Mouse (Mus musculus): ENCODE measurements around the gene Loxl1. TPM values are rescaled to one million over a fixed set of nuclear protein-coding genes. Genes with fewer than 3 reads are reported as not detected.

Loxl1 gene
- total and polyA plus RNA-seq, 3 experiments, result 22.1 to 59.7 (median 28.4) TPM

DNA sequence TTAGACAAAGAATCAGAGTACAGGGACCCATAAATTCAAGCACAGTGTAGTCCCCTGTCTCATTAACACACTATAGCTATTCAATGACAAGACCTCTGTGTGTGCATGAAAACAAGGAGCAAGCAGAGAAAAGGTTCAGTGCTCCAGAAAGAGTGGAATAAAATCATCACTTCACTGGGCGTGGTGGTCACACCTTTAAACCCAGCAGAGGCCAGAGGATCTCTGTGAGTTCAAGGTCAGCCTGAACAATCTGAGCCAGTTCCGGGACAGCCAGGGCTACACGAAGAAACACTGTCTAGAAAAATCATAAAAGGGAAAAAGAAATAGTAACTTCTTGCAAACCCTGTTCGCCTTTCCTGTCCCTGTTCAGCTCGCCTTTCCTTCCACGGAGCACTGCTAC is 69.3 kb downstream of the Loxl1 start:
- intact Hi-C loops (cut with DNase I), result no loop called here
- Histone ChIP-seq H3K27ac (no peak overlapping the region), H3K4me3 (no peak overlapping the region), H3K27me3 (ENCODE audit: control insufficient read depth, insufficient read depth, low read length) (no peaks in the 10 kb centered on the region), H3K79me2 (replicated peaks; ENCODE audit: control insufficient read depth, insufficient read depth, low read length) (peaks cover 1% of the 10 kb centered on the region), H3K9ac (ENCODE audit: low read depth, low read length) (no peak overlapping the region), H3K36me3 (ENCODE audit: control insufficient read depth, insufficient read depth, low read length) (peaks cover 17% of the 10 kb centered on the region), H3K4me1 (ENCODE audit: control insufficient read depth, insufficient read depth, low read length) (peaks cover 14% of the 10 kb centered on the region)
- no peak for TF ChIP-seq POLR2A (IDR thresholded peaks at IDR 0.05; ENCODE audit: insufficient read depth, low read depth, low read length)
- TF ChIP-seq CTCF (IDR thresholded peaks at IDR 0.05), result no peak
- TF ChIP-seq EP300 (IDR thresholded peaks at IDR 0.05; ENCODE audit: insufficient read depth, low read depth, low read length), result no peak
- no peak for DNase-seq
- 74% methylated on average over 6 of the region's 6 CpGs for WGBS

- H3K4me1 ChIP-seq (ENCODE audit: control insufficient read depth, insufficient read depth, low read length), result peaks cover 14% of the 10 kb centered on the region
- intact Hi-C loops (cut with DNase I), result no loop called here
- no peak overlapping the region for H3K27ac ChIP-seq
- no peak overlapping the region for H3K4me3 ChIP-seq
- H3K9ac ChIP-seq (ENCODE audit: low read depth, low read length), result no peak overlapping the region
- H3K79me2 ChIP-seq (replicated peaks; ENCODE audit: control insufficient read depth, insufficient read depth, low read length), result peaks cover 3% of the 10 kb centered on the region
- DNase-seq, result no peak
- H3K27me3 ChIP-seq (ENCODE audit: control insufficient read depth, insufficient read depth, low read length), result no peaks in the 10 kb centered on the region
- H3K36me3 ChIP-seq (ENCODE audit: control insufficient read depth, insufficient read depth, low read length), result peaks cover 17% of the 10 kb centered on the region
- 65% methylated on average over 5 of the region's 5 CpGs for WGBS
- TF ChIP-seq POLR2A (IDR thresholded peaks at IDR 0.05; ENCODE audit: insufficient read depth, low read depth, low read length), result no peak
- TF ChIP-seq CTCF (IDR thresholded peaks at IDR 0.05), result no peak
- TF ChIP-seq EP300 (IDR thresholded peaks at IDR 0.05; ENCODE audit: insufficient read depth, low read depth, low read length), result no peak
Observed at GRCm38 (mm10) chr9:58242696-58243095, 70.3 kb downstream of the Loxl1 start.

DNA sequence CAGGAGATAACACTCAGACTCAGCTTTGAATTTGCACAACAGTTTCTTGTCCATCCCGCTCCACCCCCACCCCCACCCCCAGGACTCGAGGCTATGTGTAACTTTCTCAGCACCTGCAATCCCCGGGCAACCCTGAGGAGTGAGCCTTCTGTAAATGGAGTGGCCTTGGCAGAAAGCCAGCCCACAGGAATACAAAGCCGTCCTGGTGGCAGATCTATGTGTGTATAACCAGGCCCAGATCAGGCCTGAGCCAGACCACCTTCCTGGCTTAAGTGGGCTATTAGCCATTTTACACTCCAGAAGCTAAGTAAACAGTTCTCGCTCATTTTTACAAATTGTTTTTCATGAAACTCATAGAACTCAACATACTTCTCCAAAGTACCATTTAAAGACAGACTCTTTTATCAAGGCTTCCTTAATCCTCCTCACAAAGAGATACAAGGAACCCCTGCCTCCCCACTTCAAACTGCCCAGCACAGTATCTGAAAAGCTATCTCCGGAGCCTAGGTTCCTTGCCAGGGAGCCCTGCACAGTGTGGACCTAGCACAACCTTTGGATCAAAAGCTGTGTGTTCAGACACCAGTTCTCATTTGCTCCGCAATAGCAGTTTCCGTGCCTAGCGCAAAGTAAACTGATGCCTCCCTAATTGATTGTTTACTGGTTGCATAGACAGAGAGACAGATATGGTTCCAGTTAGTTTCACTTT is 71.1 kb downstream of the Loxl1 start:
- TF ChIP-seq POLR2A (IDR thresholded peaks at IDR 0.05; ENCODE audit: insufficient read depth, low read depth, low read length) (no peak), CTCF (IDR thresholded peaks at IDR 0.05) (no peak)
- Histone ChIP-seq H3K27ac (no peak overlapping the region; the same call in 1 of the 2 replicates), H3K4me3 (no peak overlapping the region), H3K9ac (ENCODE audit: low read depth, low read length) (no peak overlapping the region), H3K27me3 (ENCODE audit: control insufficient read depth, insufficient read depth, low read length) (no peaks in the 10 kb centered on the region), H3K4me1 (ENCODE audit: control insufficient read depth, insufficient read depth, low read length) (peaks cover 10% of the 10 kb centered on the region), H3K79me2 (replicated peaks; ENCODE audit: control insufficient read depth, insufficient read depth, low read length) (peaks cover 3% of the 10 kb centered on the region), H3K36me3 (ENCODE audit: control insufficient read depth, insufficient read depth, low read length) (peaks cover 17% of the 10 kb centered on the region)
- whole genome bisulfite sequencing, result 54% methylated on average over 9 of the region's 9 CpGs
- DNase-seq, result peak; percentile 37 to 41
- intact Hi-C loops (cut with DNase I), result no loop called here

Other genes starting within 250 kb of the Loxl1 start
- under 1 TPM; 0.34 to 0.65 TPM for gene Stra6, start 249.4 kb downstream of the Loxl1 start, total RNA-seq (2021)
- gene Stra6, start 249.4 kb downstream of the Loxl1 start, polyA plus RNA-seq (2012; rRNA removed), result 0.68 and 1.3 TPM in 2 replicates
- gene Ccdc33, start 194.4 kb downstream of the Loxl1 start, total RNA-seq (2021), result not detected
- 1.3 TPM in 1 of 2 replicates, not detected in the other for gene Ccdc33, start 194.4 kb downstream of the Loxl1 start, polyA plus RNA-seq (2012; rRNA removed)
- 10 to 100 TPM; 19.1 to 29.8 TPM for gene Islr, start 108.9 kb downstream of the Loxl1 start, total RNA-seq (2021)
- 100.0 and 139 TPM in 2 replicates for gene Islr, start 108.9 kb downstream of the Loxl1 start, polyA plus RNA-seq (2012; rRNA removed)
- under 1 TPM; 0.57 to 0.96 TPM for gene Islr2, start 108.9 kb downstream of the Loxl1 start, total RNA-seq (2021)
- 0.61 and 1.8 TPM in 2 replicates for gene Islr2, start 108.9 kb downstream of the Loxl1 start, polyA plus RNA-seq (2012; rRNA removed)
- 1 to 10 TPM; 7.5 to 8.2 TPM for gene Pml, start 63.4 kb downstream of the Loxl1 start, total RNA-seq (2021)
- gene Pml, start 63.4 kb downstream of the Loxl1 start, polyA plus RNA-seq (2012; rRNA removed), result 10.4 and 10.5 TPM in 2 replicates
- gene Stoml1, start 60.0 kb downstream of the Loxl1 start, total RNA-seq (2021), result 1 to 10 TPM; 9.2 to 9.6 TPM
- 23.4 and 29.4 TPM in 2 replicates for gene Stoml1, start 60.0 kb downstream of the Loxl1 start, polyA plus RNA-seq (2012; rRNA removed)
- not detected for gene Tbc1d21, start 57.3 kb upstream of the Loxl1 start, total RNA-seq (2021)
- not detected in 2 replicates for gene Tbc1d21, start 57.3 kb upstream of the Loxl1 start, polyA plus RNA-seq (2012; rRNA removed)
- gene Insyn1, start 175.4 kb upstream of the Loxl1 start, total RNA-seq (2021), result 10 to 100 TPM; 23.6 to 26.1 TPM
- gene Insyn1, start 175.4 kb upstream of the Loxl1 start, polyA plus RNA-seq (2012; rRNA removed), result 13.4 and 17.2 TPM in 2 replicates
- 1 to 10 TPM; 8.5 to 10.0 TPM for gene Cd276, start 242.3 kb upstream of the Loxl1 start, total RNA-seq (2021)
- gene Cd276, start 242.3 kb upstream of the Loxl1 start, polyA plus RNA-seq (2012; rRNA removed), result 7.1 and 7.8 TPM in 2 replicates

Measured in heart, adult 2 months (tissue).